Mouse (Mus musculus) heart, adult 9 months (tissue): Measurements from ENCODE around the gene Cckar.
"Not testable (repeated sequence)": the region's sequence is repeated elsewhere in the genome, so short reads cannot be mapped to it uniquely, and the experiment has no call there.

Experiments used
- DNase-seq, 2 experiments: peaks; one replicate each; pipeline ENCODE4 v3.0.0; 2022; ENCODE audit warnings: low spot score in 2 of 2

The Cckar gene

GRCm38 (mm10) chr5:53673493-53674150 lies 33.9 kb downstream of the Cckar start:
- not testable (repeated sequence) for DNase-seq

DNA sequence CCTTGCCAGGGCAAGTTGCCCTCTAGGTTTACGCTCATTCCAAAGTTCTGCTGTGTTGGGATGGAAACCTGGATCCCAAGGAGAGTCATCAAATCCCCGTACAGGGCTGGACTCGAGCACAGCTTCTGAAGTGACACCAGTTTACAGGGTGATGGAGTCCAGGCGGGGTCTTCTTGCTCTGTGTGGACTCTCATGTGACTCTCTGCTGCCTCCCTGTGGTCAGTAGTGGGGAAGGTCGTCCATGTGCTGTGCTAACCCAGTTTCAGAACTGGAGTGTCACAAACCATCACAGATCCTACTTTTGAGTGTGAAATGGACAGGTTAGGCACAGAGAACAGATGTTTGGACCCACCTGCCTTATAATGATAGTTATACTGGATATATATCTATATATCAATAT lies 35.2 kb downstream of the Cckar start:
- peak; percentile 15 to 58 for DNase-seq

DNA sequence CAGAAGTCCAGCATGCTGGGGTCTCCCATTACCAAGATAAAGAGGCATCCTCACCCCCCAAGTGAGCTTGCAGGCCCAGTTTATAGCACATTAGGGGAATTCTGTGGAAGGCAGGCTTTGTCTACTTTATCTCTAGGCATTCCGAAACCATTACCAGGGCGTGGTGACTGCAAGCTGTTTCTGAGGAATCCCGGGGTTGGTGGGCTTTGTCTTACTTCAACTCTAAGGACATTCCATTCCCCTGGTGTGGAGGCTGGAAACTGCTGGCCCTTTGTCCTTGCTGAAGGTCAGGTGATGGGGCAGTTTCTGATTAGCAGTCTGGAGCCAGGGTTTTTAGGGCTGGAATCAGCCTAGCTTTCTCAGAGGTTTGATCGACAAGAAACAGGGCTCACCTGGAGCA lies 36.0 kb downstream of the Cckar start:
- DNase-seq: no peak

GRCm38 (mm10) chr5:53670321-53670938 lies 37.1 kb downstream of the Cckar start:
- no peak for DNase-seq

DNA sequence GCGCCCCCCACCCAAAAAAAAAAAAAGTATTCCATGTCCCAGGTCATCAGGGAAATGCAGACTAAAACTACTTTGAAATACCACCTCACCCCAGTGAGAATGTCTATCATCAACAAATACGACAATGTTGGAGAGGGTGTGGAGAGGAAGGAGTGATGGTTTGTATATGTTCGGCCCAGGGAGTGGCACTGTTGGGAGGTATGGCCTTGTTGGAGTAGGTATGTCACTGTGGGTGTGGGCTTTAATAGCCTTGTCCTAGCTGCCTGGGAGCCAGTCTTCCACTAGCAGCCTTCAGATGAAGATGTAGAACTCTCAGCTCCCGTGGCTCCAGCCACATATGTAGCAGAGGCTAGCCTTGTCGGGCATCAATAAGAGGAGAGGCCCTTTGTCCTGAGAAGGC lies 39.5 kb downstream of the Cckar start:
- no peak for DNase-seq

GRCm38 (mm10) chr5:53663665-53664064 lies 43.8 kb downstream of the Cckar start:
- DNase-seq: no peak

DNA sequence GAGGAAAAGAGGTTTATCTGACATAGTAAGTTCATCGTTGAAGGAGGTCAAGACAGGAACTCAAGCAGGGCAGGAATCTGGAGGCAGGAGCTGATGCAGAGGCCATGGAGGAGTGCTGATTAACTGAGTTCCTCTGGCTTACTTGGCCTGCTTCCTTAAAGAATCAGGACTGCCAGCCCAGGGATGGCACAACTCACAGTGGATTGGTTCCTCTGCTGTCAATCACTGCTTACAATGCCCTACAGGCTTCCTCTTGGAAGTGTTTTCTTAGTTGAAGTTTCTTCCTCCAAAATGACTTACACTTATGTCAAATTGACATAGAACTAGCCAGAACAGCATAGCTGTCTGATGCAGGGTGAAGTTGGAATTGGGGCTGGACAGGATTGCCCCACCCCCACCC lies 45.1 kb downstream of the Cckar start:
- no peak for DNase-seq

- no peak for DNase-seq
Measured at GRCm38 (mm10) chr5:53661508-53661907, 46.0 kb downstream of the Cckar start.

DNA sequence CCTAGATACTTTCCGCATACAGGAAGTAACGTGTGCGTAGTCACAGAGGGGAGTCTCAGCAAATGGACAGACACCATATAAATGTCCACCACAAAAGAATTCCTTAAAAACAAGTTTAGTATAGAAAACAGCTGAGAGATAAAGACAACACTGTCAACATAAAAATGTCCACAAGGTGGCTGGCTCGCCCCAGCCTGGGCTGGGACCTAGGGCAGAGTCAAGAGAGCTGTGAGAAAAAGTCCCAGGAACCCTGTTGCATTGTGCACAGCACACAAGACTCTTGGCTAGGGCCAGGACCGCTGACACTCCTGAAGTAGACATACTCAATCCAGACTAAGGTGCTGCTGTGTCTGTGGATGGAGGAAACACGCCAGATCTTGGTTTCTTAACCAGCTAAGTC lies 49.6 kb downstream of the Cckar start:
- DNase-seq: no peak

DNA sequence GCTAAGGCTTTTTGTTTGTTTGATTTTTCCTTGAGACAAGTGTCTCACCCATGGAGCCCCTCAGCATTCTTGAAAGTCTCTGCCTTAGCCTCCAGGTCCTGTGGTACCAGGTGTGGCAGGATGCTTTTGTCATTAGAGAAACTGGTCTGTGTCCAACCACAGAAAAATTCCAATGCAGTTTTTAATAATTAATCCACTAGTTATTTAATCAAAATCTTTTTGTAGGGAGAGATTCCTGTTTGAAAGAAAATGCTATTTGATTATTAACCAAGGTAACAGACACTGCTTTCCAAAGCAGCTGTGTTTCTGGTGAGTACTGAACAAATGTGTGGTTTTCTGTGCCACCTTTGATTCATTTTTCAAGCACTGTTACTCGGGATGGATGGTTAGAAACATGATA lies 50.9 kb downstream of the Cckar start:
- DNase-seq: no peak
